Mouse (Mus musculus) neural tube, embryonic 14.5 days (tissue): Measurements from ENCODE around the gene Plcb2. TPM values are rescaled to one million over a fixed set of nuclear protein-coding genes. Genes with fewer than 3 reads are reported as not detected.

Source experiments
- ATAC-seq: fragments of 200-750 bp; cut with Nextera tagmentation; 2 replicates; pipeline ENCODE4 v1.8.0; 2017; ENCODE audit warnings: low read depth, mild to moderate bottlenecking, moderate TSS enrichment, moderate library complexity
- H3K27ac ChIP-seq: fragments of 300-500 bp; sonication (generic); 2 replicates; pipeline ENCODE4 v1.5.1; 2014; ENCODE audit warnings: low read depth, mild to moderate bottlenecking, control low read depth, low read length, moderate library complexity, mixed read lengths
- H3K27me3 ChIP-seq: fragments of 300-500 bp; sonication (generic); 2 replicates; pipeline ENCODE4 v1.6.1; 2014; ENCODE audit warnings: low read length; ENCODE audit not compliant: control insufficient read depth, insufficient read depth
- H3K36me3 ChIP-seq: fragments of 300-500 bp; sonication (generic); 2 replicates; pipeline ENCODE4 v1.6.1; 2014; ENCODE audit warnings: low read length, mixed read lengths; ENCODE audit not compliant: control insufficient read depth, insufficient read depth
- H3K4me1 ChIP-seq: fragments of 300-500 bp; sonication (generic); 2 replicates; pipeline ENCODE4 v1.6.1; 2014; ENCODE audit warnings: low read length; ENCODE audit not compliant: control insufficient read depth, insufficient read depth
- H3K4me2 ChIP-seq: fragments of 300-500 bp; sonication (generic); 2 replicates; pipeline ENCODE4 v1.6.1; 2014; ENCODE audit warnings: mild to moderate bottlenecking, low read depth, low read length, control low read depth
- H3K4me3 ChIP-seq: fragments of 300-500 bp; sonication (generic); 2 replicates; pipeline ENCODE4 v1.5.1; 2014; ENCODE audit warnings: low read depth, low read length, control low read depth, mixed read lengths
- H3K9ac ChIP-seq: fragments of 300-500 bp; sonication (generic); replicated peaks from 2 replicates; pipeline ENCODE4 v1.6.1; 2014; ENCODE audit warnings: low read depth, mild to moderate bottlenecking, control low read depth, low read length, mixed read lengths
- H3K9me3 ChIP-seq: fragments of 300-500 bp; sonication (generic); 2 replicates; pipeline ENCODE4 v1.6.1; 2016; ENCODE audit warnings: low read length; ENCODE audit not compliant: control insufficient read depth
- WGBS: fragments of 180-500 bp; shearing (Covaris S2); extraction: QIAGEN DNeasy Blood & Tissue Kit; methylation state at CpG from one replicate; pipeline ENCODE4 v1.1.7; 2014; 5-methylcytosine and 5-hydroxymethylcytosine counted together
- polyA plus RNA-seq: library from polyadenylated mRNA; unstranded; fragments of >200 nt; fragmentation: Nextera tagmentation; extraction: Ambion mirVana; gene quantifications from 2 replicates; pipeline ENCODE4 v1.2.1, GENCODE M21; 2014

Plcb2 gene
- polyA plus RNA-seq, 1 experiment from 2014 or later: 0.88 TPM

DNA sequence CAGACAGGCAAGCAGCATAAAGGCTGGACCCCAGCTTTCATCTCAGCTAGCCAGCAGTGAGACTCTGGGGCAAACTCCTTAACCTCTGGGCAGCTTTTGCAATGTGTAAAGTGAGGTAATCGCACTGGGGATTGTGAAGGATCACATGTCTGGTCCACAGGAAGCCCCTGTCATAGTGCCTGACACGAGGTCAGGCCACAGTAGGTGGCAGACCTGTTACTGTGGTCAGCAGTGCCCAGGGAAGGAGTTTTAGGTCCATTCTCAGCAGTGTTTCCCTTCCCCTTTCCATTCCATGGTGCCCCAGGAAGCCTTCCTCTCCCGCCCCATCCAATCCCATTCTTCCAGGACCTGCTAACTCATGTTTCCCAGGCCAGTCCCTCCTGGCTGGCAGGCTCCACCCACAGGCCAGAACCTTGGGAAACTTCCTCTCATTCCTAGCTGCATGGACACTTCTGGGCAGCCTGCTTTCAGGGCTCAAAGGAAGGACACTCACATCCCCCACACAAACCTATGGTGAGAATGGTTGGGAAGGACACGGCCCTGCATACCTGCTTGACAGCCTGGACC, 18.5 kb downstream of the Plcb2 start:
- 29% methylated on average over 4 of the region's 4 CpGs for WGBS
- ATAC-seq: no peak
- Histone ChIP-seq H3K4me1 (peaks cover 3% of the 10 kb centered on the region; the same call in 1 of the 2 replicates), H3K4me3 (no peak overlapping the region), H3K27ac (no peak overlapping the region), H3K9me3 (no peaks in the 10 kb centered on the region), H3K27me3 (peaks cover 61% of the 10 kb centered on the region), H3K36me3 (no peaks in the 10 kb centered on the region), H3K9ac (no peak overlapping the region), H3K4me2 (no peak overlapping the region)

DNA sequence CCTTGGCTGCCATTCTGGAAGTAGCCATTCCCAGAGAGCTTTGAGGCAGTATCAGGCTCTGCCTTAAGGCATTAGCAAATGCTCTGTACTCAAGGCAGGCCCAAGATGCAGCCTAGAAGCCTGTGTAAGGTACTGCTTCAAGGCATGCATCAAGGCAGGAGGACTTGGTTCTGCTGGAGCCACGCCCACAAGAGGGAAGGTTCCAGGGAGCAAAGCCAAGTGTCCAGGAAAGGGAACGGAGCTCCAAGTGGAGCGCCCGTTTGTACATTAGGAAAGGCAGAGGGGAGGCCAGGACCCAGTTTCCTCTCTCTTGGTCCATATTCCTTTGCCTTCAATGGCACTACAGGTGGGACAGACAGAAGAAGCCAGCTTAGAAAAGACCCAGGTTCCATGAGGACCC, 19.8 kb downstream of the Plcb2 start:
- Histone ChIP-seq H3K4me1 (peaks cover 11% of the 10 kb centered on the region), H3K4me3 (no peak overlapping the region), H3K4me2 (no peak overlapping the region), H3K36me3 (no peaks in the 10 kb centered on the region), H3K9ac (no peak overlapping the region), H3K9me3 (no peaks in the 10 kb centered on the region), H3K27ac (no peak overlapping the region), H3K27me3 (peaks cover 62% of the 10 kb centered on the region)
- no peak for ATAC-seq
- 87% methylated on average over 4 of the region's 4 CpGs for WGBS

DNA sequence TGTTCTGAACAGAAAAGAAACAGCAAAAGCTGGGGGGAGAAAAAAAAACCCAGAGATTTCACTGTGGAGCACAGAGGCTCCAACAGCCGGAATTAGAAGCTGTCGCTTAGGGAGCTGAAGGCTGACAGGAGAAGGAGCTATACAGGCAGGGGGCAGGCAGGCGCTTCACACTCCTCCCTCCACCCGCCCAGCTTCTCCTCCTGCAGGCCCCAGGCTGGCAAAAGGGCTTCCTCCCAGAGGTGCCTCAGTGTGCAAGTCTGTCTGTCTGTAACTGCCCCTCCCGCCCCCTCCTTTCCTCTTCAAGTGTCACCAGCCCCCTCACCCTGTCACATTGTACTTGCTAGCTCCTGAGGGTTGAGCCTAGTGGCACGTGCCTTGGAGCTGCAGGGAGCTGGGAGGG, 21.8 kb downstream of the Plcb2 start:
- Histone ChIP-seq H3K27ac (no peak overlapping the region), H3K9ac (no peak overlapping the region), H3K4me3 (no peak overlapping the region), H3K4me1 (peaks cover 21% of the 10 kb centered on the region), H3K4me2 (no peak overlapping the region), H3K27me3 (peaks cover 76% of the 10 kb centered on the region), H3K36me3 (no peaks in the 10 kb centered on the region), H3K9me3 (no peaks in the 10 kb centered on the region)
- ATAC-seq: no peak
- 10% methylated on average over 6 of the region's 6 CpGs for WGBS

DNA sequence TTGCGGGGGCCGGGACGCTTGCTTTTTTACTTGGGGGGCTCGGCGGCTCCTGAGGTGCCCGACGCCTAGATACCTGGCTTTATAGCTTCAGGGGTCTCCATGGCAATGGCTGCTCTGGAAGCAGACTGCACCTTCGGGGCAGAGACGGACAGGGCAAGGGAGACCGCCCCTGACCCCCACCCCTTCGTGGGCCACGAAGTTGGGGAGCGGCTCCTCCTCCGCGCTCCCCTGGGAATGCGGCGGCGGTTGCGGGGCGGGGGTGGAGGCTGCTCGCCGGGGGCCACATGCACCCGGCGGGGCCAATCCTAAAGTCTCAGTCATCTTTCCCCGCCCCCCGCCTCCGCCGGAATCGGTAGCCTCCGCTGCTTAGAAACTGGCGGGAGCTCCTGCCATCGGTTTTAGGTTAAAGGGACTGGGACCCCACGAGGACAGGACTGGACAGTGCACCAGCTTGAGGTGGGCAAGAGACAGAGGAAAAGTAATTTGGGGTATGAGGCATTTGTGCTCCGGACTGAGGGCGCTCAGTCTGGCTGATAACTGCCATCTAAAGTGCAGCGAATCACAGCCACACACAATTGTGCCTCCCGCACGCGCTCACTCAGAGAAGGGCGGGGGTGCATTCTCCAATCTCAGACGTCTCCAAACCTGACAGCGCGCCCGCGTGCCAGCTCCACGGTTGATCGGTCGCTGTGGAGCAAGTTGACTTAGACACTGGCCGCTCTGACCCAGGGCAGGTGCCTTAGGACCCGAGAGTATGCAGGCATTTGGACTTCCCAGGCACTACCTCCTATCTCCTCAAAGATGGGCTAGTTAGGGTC, 24.1 kb downstream of the Plcb2 start, which contains the start of gene Ankrd63:
Gene Ankrd63 (minus strand): TSS at position 51 of the 818 bp plus-strand sequence.
- WGBS: under 1% methylated on average over 50 of the region's 50 CpGs
- Histone ChIP-seq H3K9ac (0 out of 2 replicates have a peak within 1 kb of the TSS, but pooled peaks have one; percentile 21), H3K9me3 (no peaks in the 10 kb centered on the region), H3K36me3 (no peaks in the 10 kb centered on the region), H3K4me1 (peaks cover 18% of the 10 kb centered on the region), H3K27ac (no peak within 1 kb of the TSS), H3K4me2 (peak within 1 kb of the TSS; percentile 57), H3K4me3 (peak within 1 kb of the TSS; percentile 17), H3K27me3 (peaks cover 77% of the 10 kb centered on the region)
- no peak for ATAC-seq

DNA sequence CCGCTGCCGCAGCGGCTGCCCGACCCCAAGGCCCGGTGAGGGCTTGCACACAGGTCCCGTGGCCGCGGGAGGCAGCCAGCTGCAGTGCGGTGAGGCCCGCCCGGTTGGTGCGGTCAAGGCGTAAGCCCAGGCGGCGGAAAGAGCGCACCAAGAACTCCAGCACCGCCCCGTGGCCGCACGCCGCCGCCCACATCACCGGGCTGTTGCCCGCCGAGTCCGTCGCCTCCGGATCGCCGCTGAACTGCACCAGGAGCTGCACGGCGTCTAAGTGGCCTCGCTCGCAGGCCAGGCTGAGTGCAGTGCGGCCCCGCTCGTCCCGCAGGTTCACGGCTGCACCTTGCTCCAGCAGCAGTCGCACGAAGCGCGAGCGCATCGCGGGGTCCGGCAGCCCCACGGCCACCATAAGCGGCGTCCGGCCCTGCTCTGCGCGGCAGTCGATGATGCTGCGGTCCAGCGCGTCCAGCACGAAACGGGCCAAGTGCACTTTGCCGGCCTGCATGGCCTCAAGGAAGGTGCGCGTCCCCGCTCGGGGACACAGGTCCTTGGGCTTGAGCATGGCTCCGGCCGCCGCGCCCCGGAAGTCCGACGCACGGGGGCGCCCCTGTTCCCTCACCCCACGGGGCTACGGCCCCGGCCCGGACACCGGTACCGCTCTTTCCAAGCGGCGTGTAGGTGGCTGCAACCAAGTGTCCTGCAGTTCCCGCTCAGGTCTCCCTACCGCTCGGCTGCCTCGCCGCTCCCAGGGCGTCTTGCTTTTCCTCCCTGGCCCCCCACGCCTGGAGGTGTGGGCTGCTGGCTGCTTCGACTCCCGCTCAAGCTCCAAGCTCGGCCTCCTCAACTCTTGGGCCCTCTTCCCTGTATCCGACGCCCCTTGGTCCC, 25.1 kb downstream of the Plcb2 start:
- ATAC-seq: peak; percentile 25; the same call in 1 of the 2 replicates
- peaks cover 73% of the 10 kb centered on the region for H3K27me3 ChIP-seq
- H3K4me3 ChIP-seq: peak overlapping the region; percentile 17
- WGBS: 1% methylated on average over 86 of the region's 93 CpGs
- no peaks in the 10 kb centered on the region for H3K9me3 ChIP-seq
- H3K27ac ChIP-seq: no peak overlapping the region
- H3K4me1 ChIP-seq: peaks cover 18% of the 10 kb centered on the region
- no peaks in the 10 kb centered on the region for H3K36me3 ChIP-seq
- 0 out of 2 replicates have a peak overlapping the region, but pooled peaks have one; percentile 21 for H3K9ac ChIP-seq
- peak overlapping the region; percentile 57 for H3K4me2 ChIP-seq

DNA sequence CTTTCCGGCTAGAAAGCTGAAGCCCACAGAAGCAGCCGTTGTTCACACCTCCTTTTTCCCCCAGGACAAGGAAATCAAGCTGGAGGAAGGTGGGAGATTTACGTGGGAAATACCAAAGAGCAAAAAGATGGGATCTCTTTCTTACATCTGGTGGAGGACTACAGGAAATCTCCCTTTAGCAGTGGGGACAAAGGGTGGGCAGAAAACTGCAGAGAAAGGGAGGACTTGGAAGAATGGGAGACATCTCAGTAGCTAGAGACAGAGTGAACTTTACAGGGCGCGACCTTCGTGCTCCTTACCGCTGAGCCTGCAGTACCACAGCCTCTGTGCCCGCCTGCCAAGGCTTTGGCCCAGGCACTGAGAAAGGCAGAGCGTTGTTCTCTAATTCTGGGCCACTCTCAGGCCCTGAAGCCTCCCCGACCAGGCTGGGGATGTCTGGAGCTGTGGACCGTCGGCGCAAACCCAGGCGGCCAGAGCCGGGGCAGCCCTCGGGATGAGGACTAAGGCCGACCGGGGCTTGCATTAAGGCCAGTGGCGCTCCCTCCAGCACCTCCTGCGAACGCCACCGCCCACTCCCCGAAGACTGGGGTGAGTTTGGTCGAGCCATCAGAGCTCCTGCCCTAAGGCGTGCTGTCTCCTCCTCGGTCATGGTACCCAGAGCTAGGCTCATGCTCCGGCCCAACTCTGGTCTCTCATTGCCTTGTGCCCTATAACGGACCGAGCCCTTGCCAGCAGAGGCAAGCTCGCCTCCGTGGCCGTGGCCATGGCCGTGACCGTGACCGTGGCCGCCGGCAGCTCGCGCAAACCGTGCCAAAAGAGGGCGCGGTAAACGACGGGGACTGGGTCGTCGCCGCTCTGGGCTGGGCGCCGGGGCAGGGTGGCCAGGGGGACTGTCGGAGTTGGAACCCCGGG, 26.0 kb downstream of the Plcb2 start:
- Histone ChIP-seq H3K9ac (0 out of 2 replicates have a peak overlapping the region, but pooled peaks have one; percentile 21), H3K27ac (no peak overlapping the region), H3K4me3 (peak overlapping the region; percentile 17), H3K36me3 (no peaks in the 10 kb centered on the region), H3K27me3 (peaks cover 65% of the 10 kb centered on the region), H3K9me3 (no peaks in the 10 kb centered on the region), H3K4me2 (peak overlapping the region; percentile 57), H3K4me1 (peaks cover 18% of the 10 kb centered on the region)
- peak; percentile 9; the same call in 1 of the 2 replicates for ATAC-seq
- WGBS: 3% methylated on average over 49 of the region's 51 CpGs

DNA sequence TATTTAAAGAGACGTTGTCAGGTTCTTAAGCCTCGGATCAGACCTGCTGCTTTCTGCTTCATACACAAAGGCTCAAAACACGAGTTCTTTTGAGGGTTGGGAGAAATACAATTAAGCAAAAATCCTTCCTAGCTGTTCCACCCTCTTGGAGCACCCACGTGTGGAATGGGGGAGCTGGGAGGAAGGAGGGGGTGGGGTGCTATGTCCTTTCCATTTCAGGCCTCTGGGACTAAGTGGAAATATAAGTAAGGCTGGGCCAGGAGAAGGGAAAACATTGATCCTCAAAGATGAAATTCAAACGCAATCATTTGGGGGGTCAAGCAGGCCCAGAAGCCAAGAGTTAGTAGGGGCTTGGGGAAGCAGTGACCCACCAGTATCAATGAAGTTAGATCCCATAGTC, 27.1 kb downstream of the Plcb2 start:
- H3K4me2 ChIP-seq: no peak overlapping the region
- peaks cover 61% of the 10 kb centered on the region for H3K27me3 ChIP-seq
- no peak overlapping the region for H3K9ac ChIP-seq
- H3K9me3 ChIP-seq: no peaks in the 10 kb centered on the region
- no peak overlapping the region for H3K4me3 ChIP-seq
- H3K4me1 ChIP-seq: peaks cover 18% of the 10 kb centered on the region
- H3K27ac ChIP-seq: no peak overlapping the region
- 2% methylated on average over 5 of the region's 5 CpGs for whole genome bisulfite sequencing
- H3K36me3 ChIP-seq: no peaks in the 10 kb centered on the region
- ATAC-seq: no peak
